Mouse (Mus musculus) midbrain, embryonic 11.5 days (tissue): ENCODE data around the gene Enoph1. TPM values are rescaled to one million over a fixed set of nuclear protein-coding genes. Genes with fewer than 3 reads are reported as not detected.

Source experiments
- ATAC-seq: fragments of 200-750 bp; cut with Nextera tagmentation; 2 replicates; pipeline ENCODE4 v1.8.0; 2017; ENCODE audit warnings: moderate TSS enrichment, moderate library complexity; ENCODE audit not compliant: low FRiP score
- DNase-seq: peaks from one replicate; pipeline ENCODE4 v3.0.0; 2015; ENCODE audit warnings: low spot score; ENCODE audit errors: missing footprints
- H3K27ac ChIP-seq: fragments of 300-500 bp; sonication (generic); 2 replicates; pipeline ENCODE4 v1.5.1; 2014; ENCODE audit warnings: low read depth, low read length
- H3K27me3 ChIP-seq: fragments of 300-500 bp; sonication (generic); 2 replicates; pipeline ENCODE4 v1.6.1; 2014; ENCODE audit warnings: mild to moderate bottlenecking, low read length, moderate library complexity, mixed read lengths; ENCODE audit not compliant: control insufficient read depth, insufficient read depth
- H3K36me3 ChIP-seq: fragments of 300-500 bp; sonication (generic); 2 replicates; pipeline ENCODE4 v1.6.1; 2014; ENCODE audit warnings: mild to moderate bottlenecking, low read length, moderate library complexity, mixed read lengths; ENCODE audit not compliant: control insufficient read depth, insufficient read depth
- H3K4me1 ChIP-seq: fragments of 300-500 bp; sonication (generic); 2 replicates; pipeline ENCODE4 v1.6.1; 2014; ENCODE audit warnings: low read length; ENCODE audit not compliant: control insufficient read depth, insufficient read depth
- H3K4me2 ChIP-seq: fragments of 300-500 bp; sonication (generic); 2 replicates; pipeline ENCODE4 v1.6.1; 2014; ENCODE audit warnings: mild to moderate bottlenecking, moderate library complexity
- H3K4me3 ChIP-seq: fragments of 300-500 bp; sonication (generic); 2 replicates; pipeline ENCODE4 v1.5.1; 2014; ENCODE audit warnings: low read depth, low read length
- H3K9ac ChIP-seq: fragments of 300-500 bp; sonication (generic); 2 replicates; pipeline ENCODE4 v1.6.1; 2014; ENCODE audit warnings: low read length
- H3K9me3 ChIP-seq: fragments of 300-500 bp; sonication (generic); 2 replicates; pipeline ENCODE4 v1.6.1; 2016; ENCODE audit warnings: low read length; ENCODE audit not compliant: control insufficient read depth
- WGBS: fragments of 180-500 bp; shearing (Covaris S2); extraction: QIAGEN DNeasy Blood & Tissue Kit; methylation state at CpG from one replicate; pipeline ENCODE4 v1.1.7; 2014; 5-methylcytosine and 5-hydroxymethylcytosine counted together
- polyA plus RNA-seq: library from polyadenylated mRNA; unstranded; fragments of >200 nt; fragmentation: Nextera tagmentation; extraction: Ambion mirVana; gene quantifications from 2 replicates; pipeline ENCODE4 v1.2.1, GENCODE M21; 2014

Enoph1 gene
- polyA plus RNA-seq, 1 experiment from 2014 or later, result 44.5 TPM

DNA sequence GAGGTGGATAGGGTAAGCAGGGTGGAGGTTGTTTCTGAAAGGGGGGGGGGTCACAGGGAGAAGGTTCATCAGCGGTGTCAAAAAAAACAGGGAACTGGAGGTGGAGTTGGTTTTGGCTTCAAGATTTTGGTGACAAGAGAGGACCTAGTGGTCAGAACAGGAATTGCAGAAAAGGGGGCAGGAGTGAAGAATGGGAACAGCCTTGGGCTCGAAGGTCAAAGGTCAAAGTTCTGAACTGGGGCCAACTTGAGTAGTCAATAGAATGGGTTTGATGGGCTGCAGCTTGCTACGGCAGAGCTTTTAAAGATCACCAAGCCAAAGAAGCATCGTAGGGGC lies 32.8 kb upstream of the Enoph1 start:
- 85% methylated on average over 4 of the region's 4 CpGs for WGBS
- no peak for ATAC-seq

DNA sequence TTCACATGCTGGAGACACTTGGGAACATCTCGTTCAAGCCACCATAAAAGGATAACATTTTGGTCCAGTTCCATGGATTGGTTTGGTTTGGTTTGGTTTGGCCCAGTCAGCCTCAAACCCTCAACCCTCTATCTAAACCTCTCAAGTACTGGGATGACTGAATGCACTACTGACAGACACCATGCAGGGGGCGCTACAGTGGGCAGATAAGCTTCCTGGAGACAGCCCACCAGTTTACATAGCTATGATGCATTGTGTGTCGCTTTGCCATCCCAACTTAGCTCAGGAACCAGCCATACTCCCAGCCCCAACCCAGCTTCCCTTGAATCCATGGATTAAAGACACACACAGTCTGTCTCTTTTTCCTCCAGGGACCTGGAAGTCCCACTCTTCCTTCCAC lies 31.3 kb upstream of the Enoph1 start:
- H3K4me1 ChIP-seq, result no peaks in the 10 kb centered on the region
- no peak overlapping the region for H3K4me2 ChIP-seq
- no peaks in the 10 kb centered on the region for H3K27me3 ChIP-seq
- H3K36me3 ChIP-seq, result no peaks in the 10 kb centered on the region
- H3K27ac ChIP-seq, result no peak overlapping the region
- H3K9ac ChIP-seq, result no peak overlapping the region
- 62% methylated on average over 3 of the region's 3 CpGs for WGBS
- ATAC-seq, result no peak
- H3K9me3 ChIP-seq, result no peaks in the 10 kb centered on the region
- no peak for DNase-seq
- H3K4me3 ChIP-seq, result no peak overlapping the region

More for the DNA sequence above, 32.8 kb upstream of the Enoph1 start:
- Histone ChIP-seq H3K36me3 (no peaks in the 10 kb centered on the region), H3K4me3 (no peak overlapping the region), H3K27ac (no peak overlapping the region), H3K4me2 (no peak overlapping the region), H3K4me1 (no peaks in the 10 kb centered on the region), H3K9ac (no peak overlapping the region), H3K27me3 (no peaks in the 10 kb centered on the region), H3K9me3 (no peaks in the 10 kb centered on the region)
- DNase-seq, result peak; percentile 88

DNA sequence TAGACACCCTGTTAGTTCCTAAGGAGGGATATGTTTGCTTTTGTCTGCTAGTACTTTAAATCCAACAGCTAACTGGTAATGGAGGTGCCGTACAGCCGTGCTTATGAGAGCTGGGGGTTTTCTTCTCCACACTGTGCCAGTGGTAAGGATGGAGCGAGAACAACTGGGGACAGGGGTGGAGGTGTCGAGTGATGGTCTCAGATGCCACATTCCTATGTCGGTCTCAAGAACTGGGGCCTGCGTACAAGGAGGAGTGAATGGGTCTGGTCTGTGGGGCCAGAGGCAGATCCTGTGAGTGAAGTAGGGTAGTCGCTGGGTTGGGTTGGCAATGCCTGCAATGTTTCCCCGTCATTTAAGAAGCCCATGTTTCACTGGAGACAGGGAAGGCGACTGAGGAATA lies 27.2 kb upstream of the Enoph1 start:
- H3K9ac ChIP-seq, result no peak overlapping the region
- ATAC-seq (no peak), DNase-seq (no peak)
- no peaks in the 10 kb centered on the region for H3K36me3 ChIP-seq
- H3K9me3 ChIP-seq, result no peaks in the 10 kb centered on the region
- H3K27ac ChIP-seq, result no peak overlapping the region
- H3K27me3 ChIP-seq, result no peaks in the 10 kb centered on the region
- WGBS, result 92% methylated on average over 9 of the region's 9 CpGs
- H3K4me1 ChIP-seq, result no peaks in the 10 kb centered on the region
- H3K4me3 ChIP-seq, result no peak overlapping the region
- no peak overlapping the region for H3K4me2 ChIP-seq

DNA sequence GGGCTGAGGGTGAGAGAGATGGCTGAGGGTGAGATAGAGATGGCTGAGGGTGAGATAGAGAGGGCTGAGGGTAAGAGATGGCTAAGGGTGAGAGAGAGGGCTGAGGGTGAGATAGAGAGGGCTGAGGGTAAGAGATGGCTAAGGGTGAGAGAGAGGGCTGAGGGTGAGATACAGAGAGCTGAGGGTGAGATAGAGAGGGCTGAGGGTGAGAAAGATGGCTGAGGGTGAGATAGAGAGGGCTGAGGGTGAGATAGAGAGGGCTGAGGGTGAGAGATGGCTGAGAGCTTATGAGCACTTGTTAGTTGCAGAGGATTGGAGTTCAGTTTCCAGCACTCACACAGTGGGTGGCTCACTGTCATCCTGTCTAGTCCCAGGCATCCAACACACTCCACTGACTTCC lies 19.7 kb upstream of the Enoph1 start:
- DNase-seq, result no peak
- Histone ChIP-seq H3K9me3 (no peaks in the 10 kb centered on the region), H3K9ac (no peak overlapping the region), H3K27ac (no peak overlapping the region), H3K36me3 (no peaks in the 10 kb centered on the region), H3K27me3 (no peaks in the 10 kb centered on the region), H3K4me2 (no peak overlapping the region), H3K4me3 (no peak overlapping the region), H3K4me1 (no peaks in the 10 kb centered on the region)
- no peak for ATAC-seq

DNA sequence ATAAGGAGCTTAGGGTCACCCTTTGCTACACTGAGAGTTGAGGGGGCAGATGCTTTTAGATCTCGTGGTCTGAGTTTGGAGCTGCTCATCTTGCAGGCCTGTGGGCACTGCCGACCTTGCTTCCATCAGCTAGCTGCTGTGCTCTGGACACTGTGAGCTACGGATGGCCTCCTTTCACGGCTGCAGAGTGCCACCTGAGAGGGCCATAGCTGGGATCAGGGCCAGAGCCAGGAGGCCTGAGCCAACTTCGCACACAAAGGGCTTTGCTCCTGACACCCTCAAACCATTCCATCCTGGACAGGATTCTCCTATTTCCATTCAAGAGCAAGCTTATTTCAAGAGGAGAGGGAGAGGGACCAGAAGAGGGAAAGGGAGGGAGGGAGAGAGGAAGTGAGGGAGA lies 15.4 kb upstream of the Enoph1 start:
- DNase-seq (no peak), ATAC-seq (no peak)
- H3K27me3 ChIP-seq, result no peaks in the 10 kb centered on the region
- H3K9me3 ChIP-seq, result no peaks in the 10 kb centered on the region
- no peak overlapping the region for H3K27ac ChIP-seq
- WGBS, result 73% methylated on average over 5 of the region's 5 CpGs
- H3K9ac ChIP-seq, result no peak overlapping the region
- H3K36me3 ChIP-seq, result no peaks in the 10 kb centered on the region
- no peak overlapping the region for H3K4me2 ChIP-seq
- H3K4me3 ChIP-seq, result no peak overlapping the region
- no peaks in the 10 kb centered on the region for H3K4me1 ChIP-seq

DNA sequence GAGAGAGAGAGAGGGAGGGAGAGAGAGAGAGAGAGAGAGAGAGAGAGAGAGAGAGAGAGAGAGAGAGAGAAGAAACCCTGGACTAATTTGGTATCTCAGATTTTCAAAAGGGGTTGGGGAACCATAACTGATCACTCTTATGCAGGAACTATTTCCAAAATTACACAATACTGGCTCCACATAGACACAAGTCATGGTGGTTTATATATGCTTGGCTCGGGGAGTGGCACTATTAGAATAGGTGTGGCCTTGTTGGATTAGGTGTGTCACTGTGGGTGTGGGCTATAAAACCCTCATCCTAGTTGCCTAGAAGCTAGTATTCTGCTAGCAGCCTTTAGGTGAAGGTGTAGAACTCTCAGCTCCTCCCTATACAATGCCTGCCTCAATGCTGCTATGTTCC lies 14.9 kb upstream of the Enoph1 start:
- Histone ChIP-seq H3K36me3 (no peaks in the 10 kb centered on the region), H3K9me3 (no peaks in the 10 kb centered on the region), H3K9ac (no peak overlapping the region), H3K4me2 (no peak overlapping the region), H3K4me3 (no peak overlapping the region), H3K27ac (no peak overlapping the region), H3K4me1 (no peaks in the 10 kb centered on the region), H3K27me3 (no peaks in the 10 kb centered on the region)
- DNase-seq (no peak), ATAC-seq (no peak)
- 77% methylated on average over 1 of the region's 1 CpGs for WGBS

DNA sequence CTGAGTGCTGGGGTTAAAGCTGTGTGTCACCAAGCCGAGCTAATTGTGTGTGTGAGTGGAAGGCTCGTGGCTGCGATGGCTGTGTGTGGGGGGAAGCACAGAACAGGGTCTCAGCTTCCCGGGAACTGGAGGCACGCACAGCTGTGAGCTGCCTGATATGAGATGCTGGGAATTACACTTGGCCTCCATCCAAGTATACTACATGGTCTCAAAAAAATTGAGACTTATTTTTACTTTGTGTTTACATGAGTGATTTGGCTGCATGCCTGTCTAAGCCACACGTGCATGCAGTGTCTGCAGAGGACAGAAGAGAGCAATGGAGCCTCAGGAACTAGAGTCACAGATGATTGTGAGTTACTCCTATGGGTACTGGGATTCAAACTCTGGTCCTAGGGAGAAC lies 9.7 kb upstream of the Enoph1 start:
- peak; percentile 54 for ATAC-seq
- 0 out of 2 replicates have a peak, but pooled peaks cover 3% of the 10 kb centered on the region for H3K4me1 ChIP-seq
- no peak for DNase-seq
- peaks cover 8% of the 10 kb centered on the region for H3K36me3 ChIP-seq
- H3K27me3 ChIP-seq, result no peaks in the 10 kb centered on the region
- no peak overlapping the region for H3K4me2 ChIP-seq
- H3K9ac ChIP-seq, result no peak overlapping the region
- H3K27ac ChIP-seq, result no peak overlapping the region
- no peaks in the 10 kb centered on the region for H3K9me3 ChIP-seq
- H3K4me3 ChIP-seq, result no peak overlapping the region
- 68% methylated on average over 6 of the region's 6 CpGs for WGBS

DNA sequence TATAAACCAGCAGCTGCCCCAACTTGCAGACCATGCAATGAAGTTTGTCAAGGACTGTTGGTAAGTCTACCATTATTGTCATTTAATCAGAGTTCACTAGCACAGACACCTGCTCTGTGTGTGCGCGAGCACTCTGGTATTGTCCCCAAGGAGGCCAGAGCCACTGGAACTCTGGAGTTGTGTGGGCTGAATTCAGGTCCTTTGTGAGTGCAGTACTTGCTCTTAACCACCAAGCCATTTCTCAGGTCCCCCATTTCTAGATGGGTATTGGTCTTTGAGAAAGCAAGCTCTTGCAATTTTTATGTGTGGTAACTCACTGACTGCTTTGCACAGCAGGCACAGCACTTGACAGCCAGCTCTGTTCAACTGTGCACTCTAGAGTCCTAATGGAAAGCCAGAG lies 7.7 kb upstream of the Enoph1 start:
- Histone ChIP-seq H3K4me1 (peaks cover 16% of the 10 kb centered on the region), H3K9me3 (no peaks in the 10 kb centered on the region), H3K4me2 (no peak overlapping the region), H3K9ac (no peak overlapping the region), H3K4me3 (no peak overlapping the region), H3K27me3 (no peaks in the 10 kb centered on the region), H3K36me3 (peaks cover 15% of the 10 kb centered on the region), H3K27ac (no peak overlapping the region)
- ATAC-seq, result peak; percentile 31; the same call in 1 of the 2 replicates
- WGBS, result 92% methylated on average over 2 of the region's 2 CpGs
- peak; percentile 92 for DNase-seq

DNA sequence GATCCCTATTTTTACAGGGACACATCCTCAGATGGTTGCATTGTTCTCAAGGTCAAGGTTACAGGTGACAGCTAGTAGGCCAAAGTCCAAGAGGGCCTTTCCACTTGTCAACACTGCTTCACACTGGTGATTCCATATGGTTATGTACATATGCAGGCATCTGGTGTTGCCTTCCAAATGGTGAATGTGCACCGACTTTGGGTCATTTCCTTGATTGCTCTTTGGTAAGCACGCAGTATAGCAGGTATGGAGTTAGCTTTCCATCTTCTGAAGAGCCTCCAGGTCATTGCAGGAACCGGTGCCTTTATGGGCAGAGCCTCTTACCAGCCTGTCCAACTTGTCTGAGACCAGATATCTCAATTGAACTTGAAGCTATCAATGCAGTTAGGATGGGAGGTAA lies 7.1 kb upstream of the Enoph1 start:
- Histone ChIP-seq H3K27ac (no peak overlapping the region), H3K36me3 (peaks cover 18% of the 10 kb centered on the region), H3K9ac (no peak overlapping the region), H3K4me1 (peaks cover 18% of the 10 kb centered on the region), H3K27me3 (no peaks in the 10 kb centered on the region), H3K4me2 (no peak overlapping the region), H3K4me3 (no peak overlapping the region), H3K9me3 (no peaks in the 10 kb centered on the region)
- WGBS, result 74% methylated on average over 3 of the region's 3 CpGs
- peak; percentile 91 for DNase-seq
- ATAC-seq, result no peak

DNA sequence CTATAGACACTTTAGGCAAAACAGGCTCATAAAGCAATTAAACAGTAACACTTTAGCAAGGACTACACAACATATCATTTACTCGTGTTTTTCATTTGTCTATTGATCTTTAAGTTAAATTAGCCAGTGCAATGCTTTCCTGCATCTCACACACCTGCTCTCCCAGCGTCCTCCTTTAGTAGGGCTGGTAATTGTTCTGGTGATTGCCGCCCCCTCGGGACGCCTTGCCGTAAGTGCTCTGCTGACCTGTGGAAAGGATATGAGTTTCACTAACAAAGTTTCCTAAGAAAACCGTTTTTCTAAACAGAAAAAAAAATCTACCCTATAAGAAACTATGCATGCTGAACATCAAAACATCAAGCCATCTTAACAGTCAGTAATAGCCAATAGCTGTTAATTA lies 3.8 kb upstream of the Enoph1 start:
- Histone ChIP-seq H3K4me1 (peaks cover 23% of the 10 kb centered on the region), H3K9me3 (no peaks in the 10 kb centered on the region), H3K4me2 (peak overlapping the region; percentile 97; the same call in 1 of the 2 replicates), H3K27me3 (no peaks in the 10 kb centered on the region), H3K36me3 (peaks cover 18% of the 10 kb centered on the region), H3K27ac (no peak overlapping the region), H3K4me3 (peak overlapping the region; percentile 98; the same call in 1 of the 2 replicates), H3K9ac (no peak overlapping the region)
- DNase-seq (no peak), ATAC-seq (no peak)
- WGBS, result 62% methylated on average over 7 of the region's 7 CpGs
